Mouse (Mus musculus) E14TG2a.4 (cell line): ENCODE results near the gene Cyp2s1.
"Not testable (repeated sequence)": the region's sequence is repeated elsewhere in the genome, so short reads cannot be mapped to it uniquely, and the experiment has no call there.

Experiments
- H3K27me3 ChIP-seq: 2 replicates; pipeline ENCODE4 v1.6.1; 2014; ENCODE audit warnings: low read length, control low read depth; ENCODE audit not compliant: insufficient read depth
- H3K36me3 ChIP-seq: 2 replicates; pipeline ENCODE4 v1.6.1; 2014; ENCODE audit warnings: low read length, control low read depth; ENCODE audit not compliant: insufficient read depth
- H3K4me1 ChIP-seq: replicated peaks from 2 replicates; pipeline ENCODE4 v1.6.1; 2014; ENCODE audit warnings: low read depth, low read length, control low read depth
- H3K4me3 ChIP-seq: replicated peaks from 2 replicates; pipeline ENCODE4 v1.5.1; 2014; ENCODE audit warnings: mild to moderate bottlenecking, low read length
- H3K9me3 ChIP-seq: 2 replicates; pipeline ENCODE4 v1.6.1; 2014; ENCODE audit warnings: low read length, control low read depth
- CTCF ChIP-seq: conservative IDR thresholded peaks from 2 replicates; pipeline ENCODE4 v1.5.1; 2014; ENCODE audit warnings: low read length
- NANOG ChIP-seq: IDR thresholded peaks from 2 replicates; pipeline ENCODE4 v1.6.1; 2014; ENCODE audit warnings: borderline replicate concordance, low read length, mixed read lengths
- POU5F1 ChIP-seq: IDR thresholded peaks from 2 replicates; pipeline ENCODE4 v1.6.1; 2014; ENCODE audit warnings: low read length, borderline replicate concordance

Cyp2s1 gene

DNA sequence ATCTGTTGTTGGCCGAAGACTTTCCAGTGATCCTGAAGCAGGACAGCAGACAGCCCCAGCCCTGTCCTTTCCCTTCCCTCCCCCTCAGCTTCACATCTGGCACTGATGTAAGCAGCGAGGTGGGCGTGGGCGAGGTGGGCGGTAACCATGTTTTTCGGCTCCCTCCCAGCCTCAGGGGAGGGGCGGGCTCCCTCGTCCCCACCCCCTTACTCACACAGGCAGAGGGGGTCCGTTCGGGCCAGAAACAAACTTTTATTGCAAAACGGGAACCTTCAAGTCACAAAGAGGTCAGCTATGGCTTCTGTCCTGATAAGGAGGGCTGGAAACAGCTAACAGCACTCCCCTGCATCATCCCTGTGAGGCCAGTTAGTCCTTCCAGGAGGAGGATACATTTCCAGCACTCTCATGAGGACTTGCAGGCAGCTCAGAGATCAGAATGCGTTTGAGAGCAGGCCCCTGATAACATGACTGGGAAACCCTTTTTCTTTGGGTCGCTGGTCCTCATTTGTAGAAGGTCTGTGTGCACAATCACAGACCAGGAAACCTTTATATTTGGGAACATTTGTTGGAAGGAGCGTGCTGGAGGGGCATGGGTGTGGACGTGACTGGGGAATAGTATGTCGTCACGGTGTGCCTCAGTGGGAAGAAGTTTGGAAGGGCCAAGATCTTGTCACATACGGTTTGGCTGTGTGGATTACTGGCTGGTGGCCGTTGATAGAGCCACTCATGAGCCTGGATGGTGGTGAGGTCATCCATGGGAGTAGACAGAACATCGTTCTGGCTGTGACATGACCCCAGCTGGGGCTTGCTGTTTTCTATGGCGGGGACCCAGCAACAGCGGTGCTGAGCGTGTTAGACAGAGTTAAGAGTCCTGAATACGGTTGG, 14.2 kb downstream of the Cyp2s1 start:
- Histone ChIP-seq H3K4me1 (peaks cover 36% of the 10 kb centered on the region), H3K9me3 (no peaks in the 10 kb centered on the region), H3K4me3 (peak overlapping the region; percentile 57), H3K36me3 (peaks cover 16% of the 10 kb centered on the region), H3K27me3 (0 out of 2 replicates have a peak, but pooled peaks cover 4% of the 10 kb centered on the region)
- no peak for TF ChIP-seq CTCF
- no peak for TF ChIP-seq NANOG
- no peak for TF ChIP-seq POU5F1

DNA sequence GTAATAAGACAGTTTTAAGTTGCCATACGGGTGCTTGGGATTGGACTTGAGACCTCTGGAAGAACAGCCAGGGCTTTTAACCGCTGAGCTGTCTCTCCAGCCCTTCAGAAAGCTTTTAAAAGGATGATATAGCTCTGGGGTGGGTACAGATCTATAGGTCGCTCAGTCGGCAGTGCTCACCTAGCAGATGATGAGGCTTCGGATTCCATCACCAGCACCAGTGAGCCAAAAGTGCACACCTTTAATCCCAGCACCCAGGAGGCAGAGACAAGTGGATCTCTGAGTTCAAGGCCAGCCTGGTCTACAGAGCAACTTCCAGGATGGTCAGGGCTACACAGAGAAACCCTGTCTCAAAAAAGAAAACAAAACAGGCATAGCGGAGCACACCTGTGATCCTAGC, 15.7 kb downstream of the Cyp2s1 start:
- H3K9me3 ChIP-seq, result no peaks in the 10 kb centered on the region
- no peak overlapping the region for H3K4me3 ChIP-seq
- peaks cover 30% of the 10 kb centered on the region for H3K4me1 ChIP-seq
- peaks cover 5% of the 10 kb centered on the region; the same call in 1 of the 2 replicates for H3K36me3 ChIP-seq
- no peak for TF ChIP-seq POU5F1
- TF ChIP-seq NANOG, result no peak
- TF ChIP-seq CTCF, result no peak
- 0 out of 2 replicates have a peak, but pooled peaks cover 4% of the 10 kb centered on the region for H3K27me3 ChIP-seq

DNA sequence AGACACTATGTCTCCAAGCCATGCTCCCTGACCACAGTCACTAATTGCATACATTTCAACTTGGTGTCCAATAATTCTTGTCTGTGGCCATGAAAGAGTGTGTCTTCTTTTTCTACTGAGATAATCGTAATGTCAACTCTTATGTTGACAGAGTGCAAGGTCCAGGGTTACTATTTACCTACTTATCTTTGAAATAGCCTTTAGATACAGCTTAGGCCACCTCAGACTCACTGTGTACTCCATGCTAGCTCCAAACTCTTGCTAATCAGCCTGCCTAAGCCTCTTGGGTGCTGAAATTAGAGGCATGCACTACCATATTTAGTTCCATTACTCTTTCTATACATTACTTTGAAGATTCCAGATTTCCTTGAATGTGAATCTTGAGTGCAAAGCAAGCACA, 17.3 kb downstream of the Cyp2s1 start:
- TF ChIP-seq CTCF (no peak), POU5F1 (no peak), NANOG (no peak)
- H3K4me1 ChIP-seq, result peaks cover 32% of the 10 kb centered on the region
- no peak overlapping the region for H3K4me3 ChIP-seq
- H3K9me3 ChIP-seq, result no peaks in the 10 kb centered on the region
- 0 out of 2 replicates have a peak, but pooled peaks cover 4% of the 10 kb centered on the region for H3K27me3 ChIP-seq
- no peaks in the 10 kb centered on the region for H3K36me3 ChIP-seq

DNA sequence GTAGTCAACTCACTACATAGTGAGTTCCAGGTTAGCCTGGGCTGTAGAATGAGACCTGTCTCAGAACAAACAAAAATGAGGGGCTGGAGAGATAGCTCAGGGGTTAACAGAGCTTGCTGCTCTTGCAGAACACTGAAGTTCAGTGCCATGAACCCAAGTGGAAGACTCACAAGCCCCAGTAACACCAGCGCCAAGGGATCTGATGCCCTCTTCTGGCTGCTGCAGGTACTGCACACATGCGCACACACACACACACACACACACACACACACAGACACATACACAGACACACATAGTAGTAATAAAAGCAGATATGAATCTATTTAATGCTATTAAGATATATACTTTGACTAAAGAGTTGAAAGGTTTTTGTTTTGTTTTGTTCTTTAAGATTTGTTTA, 18.2 kb downstream of the Cyp2s1 start:
- 0 out of 2 replicates have a peak, but pooled peaks cover 4% of the 10 kb centered on the region for H3K27me3 ChIP-seq
- no peak overlapping the region for H3K4me3 ChIP-seq
- H3K9me3 ChIP-seq, result no peaks in the 10 kb centered on the region
- H3K4me1 ChIP-seq, result peaks cover 30% of the 10 kb centered on the region
- TF ChIP-seq POU5F1 (no peak), CTCF (peak; percentile 75), NANOG (no peak)
- H3K36me3 ChIP-seq, result no peaks in the 10 kb centered on the region

DNA sequence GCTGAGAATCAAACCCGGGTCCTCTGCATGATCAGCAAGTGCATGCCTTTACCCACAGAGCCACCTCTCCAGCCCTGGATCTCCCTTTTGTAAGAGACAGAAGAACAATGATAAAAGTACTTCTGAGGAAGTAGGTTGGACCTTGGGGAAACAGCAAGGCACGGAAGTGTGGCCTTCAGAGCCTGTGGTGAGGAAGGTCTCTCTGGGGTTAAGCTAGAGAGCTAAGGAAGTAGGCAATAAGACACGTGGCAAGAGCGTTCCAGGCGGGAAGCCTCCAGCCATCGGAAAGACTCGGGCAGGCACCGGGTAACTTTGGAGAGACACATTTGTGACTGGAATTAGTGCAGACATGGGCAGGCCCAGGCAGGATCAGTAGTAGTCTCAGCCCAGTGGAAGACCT, 21.9 kb downstream of the Cyp2s1 start:
- H3K27me3 ChIP-seq, result peaks cover 12% of the 10 kb centered on the region
- TF ChIP-seq NANOG, result no peak
- TF ChIP-seq CTCF, result no peak
- TF ChIP-seq POU5F1, result no peak
- no peaks in the 10 kb centered on the region for H3K36me3 ChIP-seq
- no peak overlapping the region for H3K4me3 ChIP-seq
- peaks cover 10% of the 10 kb centered on the region for H3K4me1 ChIP-seq
- H3K9me3 ChIP-seq, result no peaks in the 10 kb centered on the region

DNA sequence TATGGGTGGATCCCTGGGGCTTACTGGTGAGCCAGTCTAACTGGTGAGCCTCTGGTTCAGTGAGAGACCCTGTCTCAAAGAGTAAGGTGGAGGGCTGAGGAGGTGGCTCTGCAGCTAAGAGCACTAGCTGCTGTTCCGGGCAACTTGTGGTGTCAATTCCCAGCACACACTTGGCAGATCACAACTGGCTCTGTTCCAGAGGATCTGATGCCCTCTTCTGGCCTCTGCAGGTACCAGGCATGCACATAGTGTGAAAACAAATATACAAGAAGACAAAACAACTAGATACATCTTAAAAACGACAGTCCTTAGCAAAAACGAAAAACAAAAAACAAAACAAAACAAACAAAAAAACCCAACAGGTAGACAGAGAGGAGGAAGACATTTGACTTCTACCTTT, 23.0 kb downstream of the Cyp2s1 start:
- Histone ChIP-seq H3K4me1 (peaks cover 15% of the 10 kb centered on the region), H3K4me3 (no peak overlapping the region), H3K27me3 (peaks cover 21% of the 10 kb centered on the region), H3K9me3 (no peaks in the 10 kb centered on the region), H3K36me3 (no peaks in the 10 kb centered on the region)
- TF ChIP-seq NANOG (no peak), POU5F1 (no peak), CTCF (peak; percentile 27)

DNA sequence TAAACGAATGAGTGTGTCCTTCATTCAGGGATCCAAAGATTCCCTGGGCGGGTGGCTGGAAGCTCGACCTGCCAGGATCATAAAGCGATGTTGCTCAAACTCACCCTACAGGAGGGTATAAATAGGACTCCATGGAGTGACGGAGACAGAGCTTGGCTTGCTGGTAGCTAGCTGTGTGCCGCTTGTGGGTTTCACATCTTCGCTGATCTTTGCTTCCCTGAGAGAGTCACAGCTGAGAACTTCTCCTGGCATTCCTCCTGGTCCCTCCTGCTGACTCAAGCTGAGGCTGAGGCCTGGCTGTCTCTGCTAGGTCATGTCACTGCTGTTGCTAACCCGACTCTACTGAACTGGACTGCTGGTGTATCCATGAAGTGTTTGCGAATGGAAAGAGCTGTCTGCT, 23.7 kb downstream of the Cyp2s1 start:
- not testable (repeated sequence) for H3K36me3 ChIP-seq, H3K4me3 ChIP-seq
- H3K27me3 ChIP-seq, result peaks cover 27% of the 10 kb centered on the region

DNA sequence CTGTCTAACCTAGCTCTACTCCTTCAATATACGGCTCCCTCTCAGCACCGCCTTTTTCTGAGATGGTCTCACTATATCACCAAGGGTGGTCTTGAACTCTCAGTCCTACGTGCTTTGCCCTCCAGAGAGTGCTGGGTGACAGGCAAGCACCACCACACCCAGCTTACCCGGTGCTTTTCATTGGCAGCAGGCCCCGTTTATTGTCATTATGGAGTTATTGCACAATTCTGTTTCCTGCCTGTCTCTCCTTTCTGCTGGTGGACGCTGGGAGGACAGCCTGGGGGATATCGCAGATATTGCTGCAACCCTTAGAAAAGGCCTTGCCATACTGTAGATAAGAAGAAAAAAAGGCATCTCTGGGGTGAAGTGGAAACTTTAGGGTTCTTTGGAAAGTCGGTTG, 26.1 kb downstream of the Cyp2s1 start:
- TF ChIP-seq POU5F1 (no peak), NANOG (no peak), CTCF (no peak)
- H3K27me3 ChIP-seq, result peaks cover 49% of the 10 kb centered on the region
- peaks cover 23% of the 10 kb centered on the region for H3K4me1 ChIP-seq
- H3K36me3 ChIP-seq, result no peaks in the 10 kb centered on the region
- no peak overlapping the region for H3K4me3 ChIP-seq
- no peaks in the 10 kb centered on the region for H3K9me3 ChIP-seq

More for the DNA sequence above, 23.7 kb downstream of the Cyp2s1 start:
- peaks cover 21% of the 10 kb centered on the region for H3K4me1 ChIP-seq
- H3K9me3 ChIP-seq, result not testable (repeated sequence)

DNA sequence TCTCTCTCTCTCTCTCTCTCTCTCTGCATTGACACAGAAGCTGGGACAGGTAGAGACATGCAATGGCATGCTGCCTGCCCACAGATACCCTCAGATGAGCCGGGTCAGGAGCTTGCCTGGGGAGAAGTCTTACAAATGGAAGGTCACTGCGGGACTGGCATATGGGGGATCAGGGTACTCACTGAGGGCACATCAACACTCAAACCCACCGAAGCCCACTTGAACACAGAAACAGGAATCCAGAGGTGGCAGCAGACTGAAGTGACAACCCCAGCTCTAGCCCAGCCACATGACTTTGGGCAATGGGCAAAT, 27.6 kb downstream of the Cyp2s1 start:
- Histone ChIP-seq H3K9me3 (no peaks in the 10 kb centered on the region), H3K27me3 (peaks cover 55% of the 10 kb centered on the region), H3K4me1 (peaks cover 16% of the 10 kb centered on the region), H3K4me3 (no peak overlapping the region), H3K36me3 (no peaks in the 10 kb centered on the region)
- no peak for TF ChIP-seq NANOG
- TF ChIP-seq CTCF, result no peak
- TF ChIP-seq POU5F1, result no peak
